Mouse (Mus musculus) thymus, adult 2 months (tissue): ENCODE data around the gene Peli2.

Experiments
- CTCF ChIP-seq: fragments of 200-500 bp; IDR thresholded peaks from 2 replicates; pipeline ENCODE4 v1.5.1; 2012; ENCODE audit warnings: mild to moderate bottlenecking, control low read depth, low read length, moderate library complexity, borderline replicate concordance; ENCODE audit not compliant: control insufficient read depth, poor library complexity, insufficient read depth; ENCODE audit errors: extremely low read depth
- POLR2A ChIP-seq: fragments of 200-500 bp; IDR thresholded peaks from 2 replicates; pipeline ENCODE4 v1.6.1; 2012; ENCODE audit warnings: mild to moderate bottlenecking, low read length, control low read depth, moderate library complexity; ENCODE audit not compliant: control insufficient read depth, poor library complexity, insufficient read depth; ENCODE audit errors: extremely low read depth

DNA sequence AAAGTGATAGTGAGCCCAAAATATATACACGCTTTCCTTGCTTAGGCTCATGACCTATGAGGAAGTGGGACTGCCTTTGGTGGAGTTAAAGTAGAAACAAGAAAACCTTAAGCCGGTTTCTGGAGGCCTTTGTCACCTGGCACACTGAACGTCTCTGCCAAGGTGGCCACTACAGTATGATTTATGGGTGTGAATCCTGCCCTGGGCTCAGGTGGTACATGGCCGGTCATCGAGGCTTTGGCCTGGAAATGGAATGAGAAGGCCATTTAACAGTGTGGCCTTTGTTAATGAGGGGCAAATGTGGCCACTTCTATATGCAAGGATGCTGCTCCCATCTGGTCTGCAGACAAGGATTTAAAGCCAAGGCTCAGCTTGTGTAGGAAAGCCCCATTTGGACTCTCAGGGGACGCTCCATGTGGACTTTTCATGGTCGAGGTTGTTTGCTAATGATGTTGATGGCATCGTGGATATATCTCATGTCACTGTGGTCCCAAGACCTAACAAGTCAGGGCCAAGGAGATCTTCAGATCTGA is 33.3 kb upstream of the Peli2 start:
- TF ChIP-seq CTCF (no peak), POLR2A (no peak)
